Mouse (Mus musculus): ENCODE measurements at regions not wholly inside any gene's neighbourhood (a gene's known extent, or its start where the extent isn't known, plus 50 kb on each side); places are given as distances from the start of the nearest gene placed in this dataset.

GRCm38 (mm10) chr15:57187840-57188457 is 289.5 kb downstream of the Slc22a22 start:
- no peak for DNase-seq

DNA sequence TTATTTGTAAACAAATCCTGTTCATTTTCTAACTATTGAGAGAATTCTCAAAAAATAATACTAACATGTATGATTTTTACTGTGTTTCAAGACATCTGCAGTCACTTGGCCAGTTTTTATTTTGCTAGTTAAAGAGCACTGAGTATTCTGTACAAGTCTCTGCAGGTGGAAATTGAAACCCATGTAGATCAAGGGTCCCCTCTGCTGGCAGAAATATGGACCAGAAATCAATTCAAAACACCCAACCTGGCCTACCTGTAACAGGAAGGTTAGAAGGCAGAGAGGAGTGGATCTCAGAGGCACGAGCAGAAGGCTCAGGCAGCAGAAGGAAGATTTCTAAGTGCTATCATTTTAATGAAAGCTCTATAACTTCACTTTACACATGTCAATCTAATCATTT is 298.3 kb downstream of the Slc22a22 start:
- DNase-seq, result no peak

DNA sequence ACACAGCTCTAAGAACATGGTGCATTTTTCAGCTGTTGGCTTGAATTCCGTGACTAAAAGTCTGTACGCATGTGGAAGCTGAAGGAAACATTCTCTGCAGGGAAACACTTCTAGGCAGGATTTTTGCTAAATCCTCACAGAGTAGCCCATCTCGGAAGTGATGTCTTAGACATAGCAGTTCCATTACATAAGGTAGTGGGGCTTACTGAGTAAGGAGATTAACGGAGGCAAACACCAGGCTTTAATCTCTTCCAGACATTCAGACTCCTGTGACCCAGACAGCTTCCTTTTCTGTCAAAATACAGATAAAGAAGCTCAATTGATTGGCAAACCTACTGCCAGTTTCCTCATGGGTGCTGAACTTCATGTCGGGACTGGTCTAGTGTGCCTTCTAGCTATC is 304.7 kb downstream of the Slc22a22 start:
- no peak for DNase-seq

DNA sequence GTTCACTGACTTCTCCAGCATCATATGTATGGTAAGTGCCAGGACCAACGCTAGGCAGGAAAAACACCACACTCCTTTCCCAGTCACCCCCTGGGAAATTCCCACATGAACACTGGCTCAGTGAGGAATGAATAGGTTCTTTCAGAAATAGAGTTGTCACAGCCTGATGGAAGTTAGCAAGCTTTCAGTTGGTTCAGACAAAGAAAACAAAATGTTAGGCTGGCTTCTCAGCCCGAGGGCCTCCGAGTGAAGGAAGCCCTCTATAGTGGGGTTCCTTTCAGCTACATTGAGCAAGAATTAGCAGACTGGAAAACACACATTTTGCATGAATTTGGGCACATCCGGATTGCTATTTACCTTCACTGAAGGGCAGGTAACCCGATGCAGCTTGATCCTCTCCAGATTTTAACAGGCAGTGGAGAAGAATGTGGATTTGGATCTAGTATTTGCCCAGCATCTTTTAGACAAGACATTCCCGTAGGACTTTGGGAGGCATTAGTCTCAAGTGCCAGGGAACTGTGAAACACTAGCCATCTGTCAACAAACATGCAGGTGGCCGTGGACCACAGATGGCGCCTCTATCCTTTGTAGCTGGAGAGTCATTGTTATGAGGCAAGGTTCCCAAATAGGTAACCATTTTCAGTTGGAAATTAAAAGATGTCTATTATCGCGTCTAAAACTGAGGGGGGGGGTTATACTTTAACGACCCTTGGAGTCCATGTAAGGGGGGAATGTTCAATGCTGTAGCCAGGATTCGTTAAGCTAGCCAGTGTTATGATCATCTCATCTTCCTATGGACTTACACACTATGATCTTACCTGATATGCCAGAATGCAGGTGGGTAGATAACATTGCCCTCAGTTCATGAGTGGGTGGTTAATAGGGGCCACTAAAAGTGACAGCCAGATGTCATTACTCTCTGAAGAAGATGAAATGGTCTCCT is 314.8 kb downstream of the Slc22a22 start:
- no peak for DNase-seq

DNA sequence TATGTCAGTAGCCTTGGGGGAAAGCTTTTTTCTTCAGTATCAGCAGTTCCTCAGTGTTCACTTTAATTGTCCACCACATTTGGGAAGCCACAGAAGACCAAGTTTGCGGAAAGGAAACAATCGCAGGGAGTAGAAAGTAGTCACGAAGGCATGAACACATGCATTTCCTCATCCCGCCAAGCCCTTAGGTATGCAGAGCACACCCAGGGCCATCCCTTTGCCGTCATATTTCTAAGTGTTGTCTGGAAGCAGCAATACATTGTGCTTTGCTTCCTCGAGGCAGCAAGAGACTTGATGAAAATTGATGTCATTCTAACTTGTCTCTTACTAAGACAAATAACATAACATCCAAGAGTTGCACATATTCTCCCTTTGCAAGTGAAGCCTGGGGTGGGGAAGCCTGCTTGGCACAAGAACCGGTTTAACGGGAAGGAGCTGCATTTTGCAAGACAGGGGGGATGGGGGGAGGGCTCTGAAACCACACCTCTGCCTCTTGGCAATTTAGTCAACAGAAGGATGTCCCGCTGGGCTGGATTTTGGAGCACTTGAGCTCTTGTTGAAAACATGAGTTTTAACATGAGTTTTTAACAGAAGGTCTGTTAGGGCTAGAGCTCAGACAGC is 337.2 kb downstream of the Slc22a22 start:
- peak in 1 of 2 experiments; percentile 19 for DNase-seq

GRCm38 (mm10) chr15:57104711-57105110 is 372.7 kb downstream of the Slc22a22 start:
- DNase-seq, result no peak

DNA sequence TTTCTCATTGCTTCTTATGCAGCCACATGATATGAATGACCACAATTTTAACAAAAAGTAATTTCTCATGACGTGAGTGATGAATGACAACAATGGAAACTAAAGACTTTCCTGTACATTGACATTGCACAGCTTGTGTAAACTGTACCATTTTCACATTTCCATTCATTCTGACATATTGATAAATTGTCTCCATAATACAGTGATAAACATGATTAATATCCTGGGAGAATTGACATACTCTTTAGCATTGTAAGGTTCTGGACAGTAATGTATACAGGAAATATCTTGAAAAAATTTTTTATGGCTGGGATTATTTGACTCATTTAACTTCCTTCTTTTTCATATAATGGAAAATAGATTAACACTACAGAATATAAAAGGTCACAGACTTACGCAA is 380.1 kb downstream of the Slc22a22 start:
- DNase-seq, result no peak

GRCm38 (mm10) chr15:57079806-57080205 is 397.6 kb downstream of the Slc22a22 start:
- no peak for DNase-seq

- DNase-seq, result no peak
Observed at GRCm38 (mm10) chr15:57073776-57074175, 403.6 kb downstream of the Slc22a22 start.

DNA sequence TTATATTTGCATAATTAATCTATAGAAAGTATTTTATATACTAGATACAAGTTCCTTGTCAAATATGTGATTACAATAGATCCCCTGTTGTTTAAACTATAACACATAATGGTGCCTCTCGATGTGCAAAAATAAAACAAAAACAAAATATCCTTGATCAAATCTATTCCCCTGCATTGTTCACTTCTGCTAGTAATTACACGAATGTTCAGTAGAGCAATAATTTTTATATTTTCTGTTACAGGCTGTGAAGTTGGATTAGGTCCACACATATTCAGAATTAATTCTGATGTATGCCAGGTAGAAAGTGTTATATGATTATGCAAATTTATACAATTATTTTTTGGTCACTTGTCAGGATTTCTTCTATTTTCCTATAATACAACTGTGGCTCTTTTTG is 415.9 kb downstream of the Slc22a22 start:
- DNase-seq, result no peak

DNA sequence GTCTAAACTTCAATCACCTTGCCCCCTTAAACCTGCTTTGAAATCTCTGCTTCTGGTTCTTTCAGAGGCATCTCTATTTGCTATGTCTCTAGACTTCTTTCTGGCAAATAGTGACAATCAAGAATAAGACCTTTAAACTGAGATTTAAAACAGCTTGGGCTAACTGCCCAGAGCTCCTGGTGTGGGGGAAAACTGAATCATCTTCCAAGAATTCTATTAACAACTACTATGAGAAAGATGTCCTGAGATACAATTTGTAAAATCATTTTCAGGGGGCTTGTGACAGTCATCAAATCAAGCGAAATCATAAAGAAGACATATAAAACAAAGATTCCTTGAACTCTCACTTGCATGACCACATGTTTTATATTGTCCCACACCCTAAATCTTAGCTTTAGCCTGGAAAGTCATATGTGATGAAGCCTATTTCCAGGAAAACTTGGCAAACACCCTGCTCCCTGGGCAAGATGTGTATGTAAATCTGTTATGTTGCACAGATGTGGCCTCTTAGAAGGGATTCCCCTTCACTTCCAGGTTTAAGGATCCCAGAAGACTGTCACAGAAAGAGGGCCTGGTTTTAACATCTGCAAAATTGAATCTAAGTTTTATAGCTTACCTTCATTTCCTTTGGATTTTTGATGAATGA is 417.8 kb downstream of the Slc22a22 start:
- no peak for DNase-seq

GRCm38 (mm10) chr15:57052287-57052686 is 425.1 kb downstream of the Slc22a22 start:
- DNase-seq, result no peak

GRCm38 (mm10) chr15:57036806-57037566 is 440.4 kb downstream of the Slc22a22 start:
- peak in 1 of 2 experiments; percentile 12 for DNase-seq

DNA sequence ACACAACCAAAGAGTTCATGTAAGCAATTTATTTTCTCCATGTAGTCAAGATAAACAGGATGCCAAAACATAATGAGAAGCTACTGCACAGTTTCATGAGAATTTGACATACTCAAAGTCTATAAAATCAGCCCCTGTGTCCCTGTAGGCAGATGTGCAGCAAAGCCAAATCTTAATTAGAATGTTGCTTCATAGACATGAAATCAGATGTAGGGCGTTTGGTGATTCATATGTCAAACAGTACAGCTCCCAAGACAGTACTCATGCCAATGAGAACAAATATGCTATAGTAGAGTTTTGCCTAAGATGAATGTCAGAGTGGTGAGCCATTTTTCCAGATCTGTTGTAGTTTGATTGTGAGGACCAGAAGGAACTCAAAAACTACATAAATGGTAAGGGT is 444.4 kb downstream of the Slc22a22 start:
- no peak for DNase-seq

Data from lung, postnatal 4 days (tissue).